Mouse (Mus musculus): ENCODE measurements around the gene Capns2. TPM values are rescaled to one million over a fixed set of nuclear protein-coding genes. Genes with fewer than 3 reads are reported as not detected.

The Capns2 gene
- 0.21 and 0.34 TPM in 2 replicates for polyA plus RNA-seq (2021; fragmentation: Nextera tagmentation)
- long read RNA-seq, experiment 1 = 0 reads
- long read RNA-seq, experiment 2 = 0 reads

GRCm38 (mm10) chr8:92901107-92901506 is at the start of gene Capns2:
Gene Capns2 (plus strand): TSS chr8:92901407.

DNA sequence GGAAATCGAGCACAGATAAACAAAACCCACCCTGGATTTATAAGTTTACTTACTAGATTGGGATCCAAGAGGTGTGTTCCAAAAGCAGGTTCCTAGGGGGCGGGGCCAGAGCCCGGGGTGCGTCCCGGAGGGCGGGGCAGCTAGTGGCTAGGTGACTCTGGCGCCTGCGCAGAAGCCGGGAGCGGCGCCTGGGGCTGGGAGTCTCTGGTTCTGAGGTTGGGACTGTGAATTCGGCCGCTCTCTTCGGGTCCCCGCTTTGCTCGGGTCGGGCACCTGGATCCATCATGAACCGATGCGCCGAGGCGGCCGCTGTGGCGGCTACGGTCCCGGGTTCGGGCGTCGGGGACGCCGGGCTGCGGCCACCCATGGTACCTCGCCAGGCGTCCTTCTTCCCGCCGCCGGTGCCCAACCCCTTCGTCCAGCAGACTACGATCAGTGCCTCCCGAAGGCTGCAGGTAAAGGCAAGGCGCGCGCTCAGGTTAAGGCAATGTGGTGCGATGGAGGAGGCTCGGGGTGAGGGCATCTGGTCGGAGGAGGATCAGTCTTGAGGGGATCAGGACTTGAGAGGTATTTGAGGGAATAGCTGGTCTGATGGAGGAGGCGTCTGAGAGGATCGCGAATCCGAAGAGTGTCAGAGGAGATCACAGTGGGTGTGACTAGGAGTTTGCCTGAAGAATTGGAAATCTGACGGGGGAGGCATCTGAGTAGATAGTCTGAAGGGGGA is 45.9 kb upstream of the Capns2 start, which contains the start of gene Lpcat2:
Lpcat2 (plus strand) TSS at position 169 of the 724 bp plus-strand sequence.

Other genes with a start within 250 kb of the Capns2 start
- 0.15 and 0.22 TPM in 2 replicates for gene Irx6, start 227.1 kb upstream of the Capns2 start, polyA plus RNA-seq (2021; fragmentation: Nextera tagmentation)
- 1.8 and 2.0 TPM in 2 replicates for gene Mmp2, start 74.1 kb upstream of the Capns2 start, polyA plus RNA-seq (2021; fragmentation: Nextera tagmentation)
- 16.2 and 16.5 TPM in 2 replicates for gene Lpcat2, start 46.1 kb upstream of the Capns2 start, polyA plus RNA-seq (2021; fragmentation: Nextera tagmentation)
- gene Slc6a2, start 58.7 kb downstream of the Capns2 start, polyA plus RNA-seq (2021; fragmentation: Nextera tagmentation) = not detected in 2 replicates
- gene Ces1a, start 146.8 kb downstream of the Capns2 start, polyA plus RNA-seq (2021; fragmentation: Nextera tagmentation) = not detected in 2 replicates
- not detected in 2 replicates for gene Ces1b, start 178.6 kb downstream of the Capns2 start, polyA plus RNA-seq (2021; fragmentation: Nextera tagmentation)
- not detected in 2 replicates for gene Ces1c, start 229.9 kb downstream of the Capns2 start, polyA plus RNA-seq (2021; fragmentation: Nextera tagmentation)

Measured in left cerebral cortex, adult 6 months (tissue).